Mouse (Mus musculus) bone marrow macrophage, adult 2 months (primary cell): Measurements from ENCODE around the gene Tspan32. TPM values are rescaled to one million over a fixed set of nuclear protein-coding genes. Genes with fewer than 3 reads are reported as not detected.

Experiments
- H3K27ac ChIP-seq: 2 replicates; pipeline ENCODE4 v1.5.1; 2012; ENCODE audit warnings: low read depth, low read length; ENCODE audit not compliant: insufficient read depth
- H3K4me1 ChIP-seq: 2 replicates; pipeline ENCODE4 v1.6.1; 2012; ENCODE audit warnings: low read length; ENCODE audit not compliant: control insufficient read depth, insufficient read depth
- H3K4me3 ChIP-seq: 2 replicates; pipeline ENCODE4 v1.5.1; 2012; ENCODE audit warnings: mild to moderate bottlenecking, low read length, moderate library complexity; ENCODE audit not compliant: insufficient read depth
- CTCF ChIP-seq: IDR thresholded peaks from 2 replicates; pipeline ENCODE4 v1.5.1; 2012; ENCODE audit warnings: low read depth, mild to moderate bottlenecking, low read length, moderate library complexity
- POLR2A ChIP-seq: IDR thresholded peaks from 2 replicates; pipeline ENCODE4 v1.6.1; 2012; ENCODE audit warnings: mild to moderate bottlenecking, low read depth, low read length, borderline replicate concordance
- polyA plus RNA-seq: library from polyadenylated mRNA; stranded (reverse); fragments of >200 nt; gene quantifications from 2 replicates; pipeline ENCODE4 v1.2.4, GENCODE M21; 2012; ENCODE audit not compliant: missing spikeins, insufficient read depth, insufficient read length

Tspan32 gene
- polyA plus RNA-seq, 1 experiment, result 25.7 TPM

DNA sequence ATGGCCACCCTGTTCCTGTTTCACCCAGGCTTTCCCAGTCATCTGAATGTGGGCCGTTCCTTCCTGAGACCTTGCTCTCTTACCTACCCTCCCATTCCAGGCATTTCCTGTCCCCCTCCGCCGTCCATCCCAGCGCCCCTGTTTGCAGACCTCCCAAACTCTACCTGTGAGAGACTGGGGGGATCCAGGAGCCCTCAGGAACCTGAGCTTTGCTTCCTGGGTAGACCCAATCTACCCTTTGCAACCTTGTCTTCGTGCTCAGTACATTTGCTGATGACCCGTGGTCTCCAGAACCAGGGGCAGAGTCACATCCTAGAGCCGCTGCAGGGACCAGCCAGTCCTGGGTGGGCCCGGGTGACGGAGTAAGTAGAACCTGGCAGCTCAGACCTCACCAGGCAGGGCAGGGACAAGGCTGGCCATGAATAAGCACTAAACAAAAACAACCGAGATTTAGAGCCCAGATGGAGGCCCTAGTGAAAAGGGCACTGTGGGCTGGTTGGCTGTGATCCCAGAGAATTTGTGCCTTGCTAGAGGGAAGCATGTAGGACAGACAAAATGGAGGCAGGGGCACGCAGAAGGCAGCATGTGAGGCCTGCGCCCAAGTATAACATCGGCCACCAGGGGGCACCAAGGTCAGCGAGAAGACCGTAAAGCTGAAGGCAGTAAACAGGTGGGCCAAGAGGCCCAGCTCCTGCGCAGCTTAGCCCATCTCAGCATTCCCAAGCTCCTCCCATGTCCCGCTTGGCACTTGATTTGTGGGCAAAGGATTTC lies 2.9 kb downstream of the Tspan32 start:
- Histone ChIP-seq H3K27ac (no peak overlapping the region), H3K4me3 (no peak overlapping the region), H3K4me1 (peaks cover 40% of the 10 kb centered on the region)
- TF ChIP-seq CTCF (peak; percentile 59; the same call in 1 of the 2 replicates), POLR2A (no peak)

DNA sequence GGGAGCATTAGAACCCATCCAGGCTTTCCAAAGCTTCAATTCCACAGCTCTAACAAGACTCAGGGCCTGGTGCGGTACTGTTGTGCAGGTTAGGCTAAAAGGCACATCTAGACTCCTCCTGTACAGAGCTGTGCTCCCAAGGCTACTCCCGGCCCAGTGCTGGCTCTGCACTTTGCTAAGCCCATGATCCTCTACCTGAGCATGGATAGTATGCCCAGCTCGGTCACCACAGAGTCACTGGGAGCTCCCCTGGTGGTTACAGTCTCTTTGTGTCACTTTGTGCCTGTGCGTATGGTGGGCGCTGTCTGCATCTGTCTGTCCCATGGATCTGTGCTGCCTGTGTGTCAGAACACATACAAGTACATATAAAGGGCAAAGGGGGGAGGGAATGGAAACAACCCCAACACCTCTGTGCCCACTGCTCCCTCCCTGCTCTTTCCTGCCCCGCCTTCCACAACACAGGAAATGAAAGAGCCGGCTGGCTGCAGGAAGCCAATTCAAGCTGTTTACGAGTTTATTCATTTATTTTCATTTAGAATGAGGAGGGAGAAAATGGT lies 3.6 kb downstream of the Tspan32 start:
- Histone ChIP-seq H3K4me1 (peaks cover 40% of the 10 kb centered on the region), H3K4me3 (no peak overlapping the region), H3K27ac (no peak overlapping the region)
- TF ChIP-seq POLR2A (no peak), CTCF (no peak; the same call in none of the 2 replicates)

- H3K27ac ChIP-seq, result no peak overlapping the region
- H3K4me1 ChIP-seq, result peaks cover 46% of the 10 kb centered on the region
- H3K4me3 ChIP-seq, result no peak overlapping the region
- TF ChIP-seq POLR2A (no peak), CTCF (no peak)
These were observed 4.3 kb downstream of the Tspan32 start for GRCm38 (mm10) chr7:143008996-143009665.

DNA sequence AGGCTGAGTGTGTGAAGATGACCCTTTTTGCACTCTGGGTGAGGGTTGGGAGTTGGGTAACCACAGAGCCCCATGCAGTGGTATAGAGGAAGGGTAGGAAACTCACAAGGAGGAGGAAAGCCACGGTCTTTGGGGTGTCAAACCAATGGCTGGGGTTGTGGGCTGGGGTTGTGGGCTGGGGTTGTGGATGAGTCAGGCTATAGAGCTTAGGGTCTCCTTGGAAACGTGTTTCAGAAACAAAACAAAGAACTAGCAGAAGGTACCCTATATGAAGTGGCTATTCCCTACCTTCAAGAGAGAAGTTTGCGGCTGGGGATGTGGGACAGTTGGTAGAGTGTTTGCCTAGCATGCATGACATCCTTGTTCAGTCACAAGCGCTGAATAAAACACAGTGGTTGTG lies 5.2 kb downstream of the Tspan32 start:
- Histone ChIP-seq H3K27ac (no peak overlapping the region), H3K4me1 (peaks cover 38% of the 10 kb centered on the region), H3K4me3 (no peak overlapping the region)
- TF ChIP-seq POLR2A, result no peak
- TF ChIP-seq CTCF, result no peak

- peaks cover 34% of the 10 kb centered on the region for H3K4me1 ChIP-seq
- no peak for TF ChIP-seq CTCF
- TF ChIP-seq POLR2A, result no peak
- no peak overlapping the region for H3K4me3 ChIP-seq
- H3K27ac ChIP-seq, result no peak overlapping the region
These were observed 6.4 kb downstream of the Tspan32 start for GRCm38 (mm10) chr7:143011226-143011625.

- H3K27ac ChIP-seq, result no peak overlapping the region
- H3K4me1 ChIP-seq, result peaks cover 32% of the 10 kb centered on the region
- H3K4me3 ChIP-seq, result no peak overlapping the region
- no peak for TF ChIP-seq CTCF
- TF ChIP-seq POLR2A, result no peak
These were observed 7.5 kb downstream of the Tspan32 start for GRCm38 (mm10) chr7:143012230-143012875.

GRCm38 (mm10) chr7:143013420-143014178 lies 8.8 kb downstream of the Tspan32 start:
- peaks cover 23% of the 10 kb centered on the region for H3K4me1 ChIP-seq
- no peak overlapping the region for H3K4me3 ChIP-seq
- H3K27ac ChIP-seq, result no peak overlapping the region
- TF ChIP-seq CTCF, result no peak
- no peak for TF ChIP-seq POLR2A

DNA sequence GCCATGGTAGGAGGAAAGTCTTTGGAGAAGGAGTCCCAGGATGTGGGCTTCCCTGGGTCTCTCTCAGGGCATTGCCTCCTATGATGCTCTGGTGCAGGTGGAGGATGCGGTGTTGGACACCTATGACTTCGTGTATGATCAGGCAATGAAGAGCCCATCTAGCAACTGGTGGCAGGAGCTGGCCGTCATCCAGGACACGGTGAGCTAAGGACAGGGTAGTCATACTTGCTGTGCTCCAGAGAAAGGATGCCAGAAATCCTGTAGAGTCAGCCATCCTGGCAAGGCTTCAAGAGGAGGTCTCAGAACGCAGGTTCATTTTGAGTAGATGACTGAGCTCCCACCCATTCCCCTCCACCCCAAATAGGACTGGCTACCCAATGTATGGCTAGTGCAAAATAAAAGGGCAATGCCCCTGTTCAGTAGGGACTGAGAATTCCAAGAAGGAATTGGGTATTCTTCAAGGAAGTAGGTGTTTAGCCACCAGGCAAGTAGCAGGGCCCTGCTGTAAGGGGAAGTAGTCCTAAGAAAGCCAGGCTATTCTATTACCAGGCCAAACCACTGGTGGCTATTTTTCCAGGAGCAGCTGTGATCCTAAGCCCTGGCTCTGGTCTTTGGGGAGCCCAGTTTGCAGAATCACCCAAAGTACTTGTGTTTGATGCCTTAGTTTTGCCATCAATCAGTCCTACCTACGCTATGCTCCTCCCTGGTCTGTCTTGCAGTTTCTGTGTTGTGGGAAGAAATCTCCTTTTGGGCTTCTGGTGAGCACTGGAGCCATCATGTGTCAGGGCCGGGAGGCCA lies 10.2 kb downstream of the Tspan32 start:
- TF ChIP-seq CTCF (no peak), POLR2A (no peak)
- Histone ChIP-seq H3K4me1 (peaks cover 13% of the 10 kb centered on the region), H3K27ac (no peak overlapping the region), H3K4me3 (no peak overlapping the region)
